Mouse (Mus musculus): ENCODE measurements at regions not wholly inside any gene's neighbourhood (a gene's known extent, or its start where the extent isn't known, plus 50 kb on each side); places are given as distances from the start of the nearest gene placed in this dataset.

DNA sequence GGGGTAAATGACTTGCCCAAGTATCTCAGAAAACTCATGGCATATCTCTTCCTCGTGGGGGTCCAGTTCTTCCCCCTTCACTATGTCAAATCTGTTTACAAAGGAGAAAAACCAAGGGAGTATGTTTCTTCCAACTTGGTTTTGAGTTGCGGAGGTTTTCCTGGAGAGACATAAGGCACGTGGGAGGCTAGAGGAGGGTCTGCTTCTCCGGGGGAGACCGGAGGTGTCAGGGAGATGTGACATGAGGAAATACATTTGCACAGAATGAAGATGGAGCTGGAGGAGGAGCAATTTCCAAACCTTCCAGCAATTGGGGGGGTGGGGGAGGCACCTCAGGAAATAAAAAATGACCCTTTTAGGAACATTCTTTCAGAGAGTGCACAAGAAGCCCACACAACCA lies 112.0 kb upstream of the Mycn start:
- Histone ChIP-seq H3K4me2 (ENCODE audit: low read depth, low read length) (no peak overlapping the region), H3K4me3 (ENCODE audit: low read depth, low read length) (no peak overlapping the region), H3K4me1 (ENCODE audit: control insufficient read depth, low read depth, low read length) (no peaks in the 10 kb centered on the region), H3K9ac (ENCODE audit: low read depth, low read length) (no peak overlapping the region), H3K36me3 (ENCODE audit: control insufficient read depth, insufficient read depth) (no peaks in the 10 kb centered on the region), H3K27me3 (ENCODE audit: control insufficient read depth, insufficient read depth, low read depth, low read length) (no peaks in the 10 kb centered on the region), H3K27ac (ENCODE audit: low read length) (no peak overlapping the region), H3K9me3 (replicated peaks; ENCODE audit: control insufficient read depth, low read length) (no peaks in the 10 kb centered on the region)
- 53% methylated on average over 5 of the region's 5 CpGs for WGBS (ENCODE audit: insufficient replicate concordance)
- no peak for ATAC-seq (ENCODE audit: low read depth)

DNA sequence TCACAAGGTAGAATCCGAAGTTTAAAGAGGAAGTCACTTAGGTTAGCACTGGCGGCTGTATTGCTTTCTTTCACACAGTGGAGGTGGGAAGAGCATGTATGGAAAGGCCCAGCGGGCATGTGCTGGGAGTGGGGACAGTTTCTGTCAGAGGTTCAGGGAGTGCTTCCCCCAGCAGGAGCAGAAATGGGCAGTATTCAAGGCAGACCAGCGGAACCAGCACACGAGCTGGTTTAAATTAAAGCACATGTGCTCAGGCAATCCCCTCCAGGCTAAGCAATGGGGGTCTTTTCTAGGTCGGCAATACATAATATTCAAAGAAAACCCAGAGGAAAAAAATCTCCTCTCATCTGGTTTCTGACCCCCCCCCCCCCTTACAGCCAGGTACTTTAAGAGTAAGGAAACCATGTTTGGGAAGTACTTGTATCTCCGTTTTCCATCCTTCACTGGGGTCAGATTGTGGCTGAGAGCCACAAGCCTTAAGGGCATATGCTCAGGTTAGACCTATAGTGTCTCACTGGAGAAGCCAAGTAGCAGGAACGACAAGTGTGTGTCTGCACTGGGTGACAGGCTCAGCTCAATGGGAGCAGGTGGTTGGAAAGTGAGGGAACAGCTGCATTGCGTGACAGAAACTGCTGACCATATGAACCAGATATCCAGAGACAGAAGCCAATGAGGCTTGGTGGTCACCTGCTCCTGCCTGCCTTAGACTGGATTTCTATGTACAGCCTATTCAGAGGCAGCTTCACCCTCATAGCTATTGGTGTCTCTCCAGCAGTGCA lies 111.3 kb upstream of the Mycn start:
- Histone ChIP-seq H3K4me1 (ENCODE audit: control insufficient read depth, low read depth, low read length) (no peaks in the 10 kb centered on the region), H3K36me3 (ENCODE audit: control insufficient read depth, insufficient read depth) (no peaks in the 10 kb centered on the region), H3K9me3 (replicated peaks; ENCODE audit: control insufficient read depth, low read length) (no peaks in the 10 kb centered on the region), H3K27ac (ENCODE audit: low read length) (no peak overlapping the region), H3K9ac (ENCODE audit: low read depth, low read length) (no peak overlapping the region), H3K4me2 (ENCODE audit: low read depth, low read length) (no peak overlapping the region), H3K27me3 (ENCODE audit: control insufficient read depth, insufficient read depth, low read depth, low read length) (no peaks in the 10 kb centered on the region), H3K4me3 (ENCODE audit: low read depth, low read length) (no peak overlapping the region)
- 44% methylated on average over 9 of the region's 9 CpGs for WGBS (ENCODE audit: insufficient replicate concordance)
- no peak for ATAC-seq (ENCODE audit: low read depth)

DNA sequence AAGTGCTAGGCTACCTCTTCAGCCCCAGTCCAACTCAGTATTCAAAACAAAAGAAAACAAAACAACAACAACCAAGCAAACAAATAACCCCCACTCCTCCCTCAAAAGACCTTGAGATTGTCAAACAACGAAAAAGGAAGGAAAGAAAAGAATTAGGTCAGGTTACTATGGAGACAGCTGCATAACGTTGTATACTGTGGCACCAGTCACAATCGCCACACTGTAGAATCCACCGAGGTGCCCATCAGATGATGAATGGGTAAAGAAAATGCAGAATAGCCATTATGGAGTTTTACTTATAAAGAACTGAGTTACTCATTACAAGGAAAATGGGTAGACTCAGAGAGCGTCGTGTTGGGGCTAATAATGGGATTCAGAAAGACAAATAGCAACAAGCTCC lies 110.5 kb upstream of the Mycn start:
- no peaks in the 10 kb centered on the region for H3K9me3 ChIP-seq (replicated peaks; ENCODE audit: control insufficient read depth, low read length)
- no peaks in the 10 kb centered on the region for H3K36me3 ChIP-seq (ENCODE audit: control insufficient read depth, insufficient read depth)
- no peaks in the 10 kb centered on the region for H3K4me1 ChIP-seq (ENCODE audit: control insufficient read depth, low read depth, low read length)
- H3K4me3 ChIP-seq (ENCODE audit: low read depth, low read length), result no peak overlapping the region
- no peak overlapping the region for H3K4me2 ChIP-seq (ENCODE audit: low read depth, low read length)
- no peaks in the 10 kb centered on the region for H3K27me3 ChIP-seq (ENCODE audit: control insufficient read depth, insufficient read depth, low read depth, low read length)
- H3K27ac ChIP-seq (ENCODE audit: low read length), result no peak overlapping the region
- H3K9ac ChIP-seq (ENCODE audit: low read depth, low read length), result no peak overlapping the region
- WGBS (ENCODE audit: insufficient replicate concordance), result 53% methylated on average over 6 of the region's 6 CpGs
- ATAC-seq (ENCODE audit: low read depth), result no peak

DNA sequence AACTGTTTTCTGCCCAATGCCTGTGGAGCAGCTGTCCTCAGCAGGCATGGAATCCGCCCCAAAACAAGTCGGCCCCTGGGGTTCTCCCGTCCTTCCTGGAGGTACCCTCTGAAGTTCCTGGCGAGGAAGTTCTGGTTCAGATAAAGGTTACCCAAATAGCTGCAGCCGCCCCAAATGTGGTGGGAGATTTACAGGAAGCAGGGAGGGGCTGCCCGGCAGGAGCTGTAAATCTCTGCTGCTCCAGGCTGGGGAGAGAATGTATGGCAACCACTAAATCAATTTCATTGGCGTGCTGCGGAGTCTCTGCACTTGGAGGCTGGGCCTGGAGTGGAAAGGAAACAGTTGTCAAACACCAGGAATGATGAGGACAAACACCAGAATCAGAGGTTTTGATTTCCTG lies 107.9 kb upstream of the Mycn start:
- Histone ChIP-seq H3K4me2 (ENCODE audit: low read depth, low read length) (no peak overlapping the region), H3K9ac (ENCODE audit: low read depth, low read length) (no peak overlapping the region), H3K4me3 (ENCODE audit: low read depth, low read length) (no peak overlapping the region), H3K27me3 (ENCODE audit: control insufficient read depth, insufficient read depth, low read depth, low read length) (no peaks in the 10 kb centered on the region), H3K4me1 (ENCODE audit: control insufficient read depth, low read depth, low read length) (no peaks in the 10 kb centered on the region), H3K36me3 (ENCODE audit: control insufficient read depth, insufficient read depth) (no peaks in the 10 kb centered on the region), H3K27ac (ENCODE audit: low read length) (no peak overlapping the region), H3K9me3 (replicated peaks; ENCODE audit: control insufficient read depth, low read length) (no peaks in the 10 kb centered on the region)
- WGBS (ENCODE audit: insufficient replicate concordance), result 13% methylated on average over 8 of the region's 8 CpGs
- no peak for ATAC-seq (ENCODE audit: low read depth)

DNA sequence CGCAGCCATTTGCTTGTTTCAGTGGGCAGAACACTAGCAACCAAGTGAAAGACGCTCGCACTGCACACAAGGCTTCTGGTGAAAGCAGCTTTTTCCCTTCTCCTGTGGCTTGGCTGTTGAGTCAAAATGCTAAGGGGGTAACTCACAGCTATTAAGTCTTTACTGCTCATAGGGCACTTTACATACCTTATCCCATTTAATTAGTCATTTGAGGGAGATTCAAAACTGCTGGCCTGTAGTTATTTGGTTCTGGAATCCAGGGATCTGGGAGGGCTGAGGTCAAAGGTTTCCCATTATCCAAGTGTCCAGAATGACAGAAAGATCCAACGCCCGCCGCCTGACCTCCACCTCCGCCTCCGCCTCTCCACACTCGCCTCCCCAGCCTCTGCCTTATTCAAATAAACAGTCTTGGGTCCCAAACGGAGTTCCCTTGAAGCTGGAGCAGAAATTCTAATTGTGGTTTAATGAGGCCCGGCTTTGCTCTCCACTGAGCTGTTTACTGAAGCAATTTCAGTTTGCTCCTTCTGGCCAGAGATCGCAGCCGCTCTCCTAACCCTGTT lies 106.5 kb upstream of the Mycn start:
- H3K9me3 ChIP-seq (replicated peaks; ENCODE audit: control insufficient read depth, low read length), result no peaks in the 10 kb centered on the region
- no peak overlapping the region for H3K9ac ChIP-seq (ENCODE audit: low read depth, low read length)
- no peaks in the 10 kb centered on the region; the same call in 1 of the 2 replicates for H3K4me1 ChIP-seq (ENCODE audit: control insufficient read depth, low read depth, low read length)
- H3K36me3 ChIP-seq (ENCODE audit: control insufficient read depth, insufficient read depth), result no peaks in the 10 kb centered on the region
- WGBS (ENCODE audit: insufficient replicate concordance), result 39% methylated on average over 13 of the region's 13 CpGs
- no peak overlapping the region for H3K27ac ChIP-seq (ENCODE audit: low read length)
- no peak for ATAC-seq (ENCODE audit: low read depth)
- no peak overlapping the region for H3K4me2 ChIP-seq (ENCODE audit: low read depth, low read length)
- no peak overlapping the region for H3K4me3 ChIP-seq (ENCODE audit: low read depth, low read length)
- no peaks in the 10 kb centered on the region for H3K27me3 ChIP-seq (ENCODE audit: control insufficient read depth, insufficient read depth, low read depth, low read length)

DNA sequence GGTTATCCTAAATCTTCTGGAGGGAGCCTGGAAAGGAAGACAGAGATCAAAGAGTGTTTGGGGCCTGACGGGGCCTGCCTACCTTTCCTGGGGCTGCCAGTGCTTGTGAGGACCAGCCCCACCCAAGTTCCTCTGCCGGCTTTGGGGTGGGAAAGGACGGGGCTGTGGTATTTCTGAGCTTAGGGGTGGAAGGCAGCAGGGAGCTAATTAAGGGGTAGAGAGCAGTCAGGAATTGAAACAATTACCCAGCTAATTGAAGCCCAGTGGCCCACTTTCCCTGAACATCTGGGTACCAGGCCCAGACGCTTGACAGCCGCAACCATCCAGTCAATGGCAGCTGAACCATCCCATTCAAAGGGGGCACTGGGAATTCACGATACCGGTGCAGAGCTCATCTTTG lies 101.2 kb upstream of the Mycn start:
- Histone ChIP-seq H3K4me2 (ENCODE audit: low read depth, low read length) (no peak overlapping the region), H3K36me3 (ENCODE audit: control insufficient read depth, insufficient read depth) (no peaks in the 10 kb centered on the region), H3K4me1 (ENCODE audit: control insufficient read depth, low read depth, low read length) (no peaks in the 10 kb centered on the region; the same call in 1 of the 2 replicates), H3K4me3 (ENCODE audit: low read depth, low read length) (no peak overlapping the region), H3K9ac (ENCODE audit: low read depth, low read length) (no peak overlapping the region), H3K27me3 (ENCODE audit: control insufficient read depth, insufficient read depth, low read depth, low read length) (no peaks in the 10 kb centered on the region), H3K27ac (ENCODE audit: low read length) (no peak overlapping the region), H3K9me3 (replicated peaks; ENCODE audit: control insufficient read depth, low read length) (no peaks in the 10 kb centered on the region)
- no peak for ATAC-seq (ENCODE audit: low read depth)
- WGBS (ENCODE audit: insufficient replicate concordance), result 65% methylated on average over 7 of the region's 7 CpGs

DNA sequence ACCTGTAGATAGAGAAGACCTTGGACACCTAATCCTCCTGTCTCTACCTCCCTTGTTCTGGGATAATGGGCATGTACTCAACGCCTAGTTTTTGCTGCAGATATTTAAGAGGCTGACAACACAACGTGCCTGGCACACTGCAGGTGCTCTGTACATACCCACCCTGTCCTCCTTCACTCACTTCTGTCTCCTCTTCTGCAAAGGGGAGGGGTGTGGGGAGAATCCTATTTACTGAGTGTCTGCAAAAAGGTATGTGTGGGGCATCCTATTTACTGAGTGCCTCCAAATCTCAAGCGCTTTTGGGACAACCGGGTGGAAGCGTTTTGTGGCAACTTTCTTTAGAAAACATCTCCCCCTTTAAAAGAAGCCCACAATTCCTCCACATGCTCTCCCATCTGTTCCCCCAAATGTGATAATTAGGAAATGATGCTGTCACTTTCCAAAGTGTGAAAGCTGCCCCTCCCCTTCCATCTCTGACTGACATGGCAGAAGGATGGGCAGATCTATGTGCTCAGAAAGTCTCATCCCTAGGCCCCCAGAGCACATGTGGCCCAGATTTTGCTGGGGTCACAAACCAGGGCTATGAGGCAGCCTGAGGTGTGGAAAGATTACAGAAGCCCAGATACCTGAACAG lies 93.5 kb upstream of the Mycn start:
- no peaks in the 10 kb centered on the region for H3K4me1 ChIP-seq (ENCODE audit: control insufficient read depth, low read depth, low read length)
- ATAC-seq (ENCODE audit: low read depth), result no peak
- no peaks in the 10 kb centered on the region for H3K36me3 ChIP-seq (ENCODE audit: control insufficient read depth, insufficient read depth)
- 60% methylated on average over 5 of the region's 5 CpGs for WGBS (ENCODE audit: insufficient replicate concordance)
- H3K4me2 ChIP-seq (ENCODE audit: low read depth, low read length), result no peak overlapping the region
- H3K9ac ChIP-seq (ENCODE audit: low read depth, low read length), result no peak overlapping the region
- no peaks in the 10 kb centered on the region for H3K9me3 ChIP-seq (replicated peaks; ENCODE audit: control insufficient read depth, low read length)
- no peak overlapping the region for H3K27ac ChIP-seq (ENCODE audit: low read length)
- H3K27me3 ChIP-seq (ENCODE audit: control insufficient read depth, insufficient read depth, low read depth, low read length), result no peaks in the 10 kb centered on the region
- H3K4me3 ChIP-seq (ENCODE audit: low read depth, low read length), result no peak overlapping the region

DNA sequence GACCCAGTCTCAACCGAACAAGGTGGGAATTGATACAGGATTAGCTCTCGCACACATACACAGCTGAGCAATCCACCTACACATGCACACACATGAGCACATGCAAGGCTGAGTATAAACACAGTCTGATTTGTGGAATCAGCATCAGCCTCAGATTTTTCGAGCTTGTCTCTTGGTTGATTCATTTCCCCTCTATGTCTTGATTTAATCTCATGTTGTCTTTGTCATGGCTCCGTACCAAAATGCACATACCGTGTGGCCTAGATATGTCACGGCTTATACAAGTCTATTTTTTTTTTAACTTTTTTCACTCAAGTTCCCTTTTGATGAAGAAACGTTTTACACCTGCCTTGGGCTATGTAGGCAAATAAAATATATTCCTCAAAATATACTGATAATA lies 88.6 kb upstream of the Mycn start:
- no peak overlapping the region for H3K4me3 ChIP-seq (ENCODE audit: low read depth, low read length)
- H3K27me3 ChIP-seq (ENCODE audit: control insufficient read depth, insufficient read depth, low read depth, low read length), result no peaks in the 10 kb centered on the region
- 67% methylated on average over 7 of the region's 7 CpGs for WGBS (ENCODE audit: insufficient replicate concordance)
- no peak for ATAC-seq (ENCODE audit: low read depth)
- H3K27ac ChIP-seq (ENCODE audit: low read length), result no peak overlapping the region
- H3K9ac ChIP-seq (ENCODE audit: low read depth, low read length), result no peak overlapping the region
- H3K36me3 ChIP-seq (ENCODE audit: control insufficient read depth, insufficient read depth), result no peaks in the 10 kb centered on the region
- no peaks in the 10 kb centered on the region for H3K4me1 ChIP-seq (ENCODE audit: control insufficient read depth, low read depth, low read length)
- no peaks in the 10 kb centered on the region for H3K9me3 ChIP-seq (replicated peaks; ENCODE audit: control insufficient read depth, low read length)
- no peak overlapping the region for H3K4me2 ChIP-seq (ENCODE audit: low read depth, low read length)

DNA sequence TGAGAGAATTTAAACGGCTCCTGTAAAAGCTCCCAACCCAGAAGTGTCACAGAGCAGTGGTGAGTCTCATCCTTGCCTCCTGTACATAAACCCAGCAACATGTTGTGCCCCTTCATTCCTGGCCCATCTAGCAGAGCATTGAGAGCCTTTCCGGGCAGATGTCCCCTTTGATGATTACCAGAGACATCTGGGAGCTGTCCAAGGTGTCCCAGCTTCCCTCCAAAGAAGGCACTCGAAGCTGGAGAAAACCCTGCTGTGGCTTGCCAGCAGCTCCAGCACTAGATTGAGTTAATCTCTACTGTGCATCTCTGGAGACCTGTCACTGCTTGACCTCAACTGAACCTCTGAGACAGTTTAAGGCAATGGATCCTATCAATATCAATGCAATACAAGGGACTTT lies 86.4 kb upstream of the Mycn start:
- no peak for ATAC-seq (ENCODE audit: low read depth)

More for the DNA sequence above, 86.4 kb upstream of the Mycn start:
- H3K36me3 ChIP-seq (ENCODE audit: control insufficient read depth, insufficient read depth), result no peaks in the 10 kb centered on the region
- H3K9ac ChIP-seq (ENCODE audit: low read depth, low read length), result no peak overlapping the region
- 26% methylated on average over 3 of the region's 3 CpGs for WGBS (ENCODE audit: insufficient replicate concordance)
- H3K4me2 ChIP-seq (ENCODE audit: low read depth, low read length), result no peak overlapping the region
- no peaks in the 10 kb centered on the region for H3K27me3 ChIP-seq (ENCODE audit: control insufficient read depth, insufficient read depth, low read depth, low read length)
- H3K4me1 ChIP-seq (ENCODE audit: control insufficient read depth, low read depth, low read length), result no peaks in the 10 kb centered on the region
- no peak overlapping the region for H3K4me3 ChIP-seq (ENCODE audit: low read depth, low read length)
- H3K27ac ChIP-seq (ENCODE audit: low read length), result no peak overlapping the region
- no peaks in the 10 kb centered on the region for H3K9me3 ChIP-seq (replicated peaks; ENCODE audit: control insufficient read depth, low read length)

Measured in liver, embryonic 16.5 days (tissue).